Mouse (Mus musculus): ENCODE measurements around the gene Ifna13. TPM values are rescaled to one million over a fixed set of nuclear protein-coding genes. Genes with fewer than 3 reads are reported as not detected.

Ifna13 gene
- not detected in 2 replicates for polyA plus RNA-seq (2015; fragmentation: Nextera tagmentation; extraction: Ambion mirVana)

- H3K27ac ChIP-seq, result no peak within 1 kb of the TSS
- 48% methylated on average over 2 of the region's 2 CpGs for whole genome bisulfite sequencing
- no peak within 1 kb of the TSS for H3K4me2 ChIP-seq
- H3K9me3 ChIP-seq (replicated peaks), result no peaks in the 10 kb centered on the region
- no peaks in the 10 kb centered on the region for H3K4me1 ChIP-seq (replicated peaks)
- no peaks in the 10 kb centered on the region for H3K36me3 ChIP-seq
- no peaks in the 10 kb centered on the region for H3K27me3 ChIP-seq
- H3K4me3 ChIP-seq, result no peak within 1 kb of the TSS
- ATAC-seq (replicated peaks; ENCODE audit: insufficient number of reproducible peaks, insufficient read depth, low FRiP score, low read depth), result no peak
- H3K9ac ChIP-seq, result no peak within 1 kb of the TSS
Observed at GRCm38 (mm10) chr4:88644359-88644758, at the start of gene Ifna13. Gene Ifna13, minus strand, starts transcription at chr4:88644459.

- no peak for ATAC-seq (replicated peaks; ENCODE audit: insufficient number of reproducible peaks, insufficient read depth, low FRiP score, low read depth)
- H3K4me1 ChIP-seq (replicated peaks), result no peaks in the 10 kb centered on the region
- WGBS, result 79% methylated on average over 2 of the region's 2 CpGs
- no peak overlapping the region for H3K9ac ChIP-seq
- H3K4me3 ChIP-seq, result no peak overlapping the region
- no peak overlapping the region for H3K4me2 ChIP-seq
- H3K36me3 ChIP-seq, result no peaks in the 10 kb centered on the region
- no peaks in the 10 kb centered on the region for H3K9me3 ChIP-seq (replicated peaks)
- H3K27ac ChIP-seq, result no peak overlapping the region
- no peaks in the 10 kb centered on the region for H3K27me3 ChIP-seq
Observed at GRCm38 (mm10) chr4:88693392-88693791, 49.1 kb upstream of the Ifna13 start.

DNA sequence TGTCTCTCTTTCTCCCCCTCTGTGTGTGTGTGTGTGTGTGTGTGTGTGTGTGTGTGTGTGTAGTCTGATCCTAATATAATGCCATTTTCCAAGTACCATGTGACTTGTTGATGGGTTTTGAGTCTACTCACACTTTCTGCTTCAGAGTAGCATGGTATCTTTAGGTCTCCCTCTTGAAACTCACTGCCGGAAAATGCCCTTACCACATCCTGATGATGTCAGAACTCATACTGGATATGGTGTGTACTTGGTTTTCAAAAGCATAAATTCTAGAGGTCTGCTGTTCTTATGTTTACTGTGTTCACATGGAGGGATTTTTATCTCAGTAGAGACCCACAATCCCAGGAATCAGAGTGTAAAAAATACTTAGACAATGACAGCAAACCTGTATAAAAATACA is 48.3 kb upstream of the Ifna13 start:
- H3K4me2 ChIP-seq, result no peak overlapping the region
- no peak overlapping the region for H3K9ac ChIP-seq
- WGBS, result 63% methylated on average over 1 of the region's 1 CpGs
- no peaks in the 10 kb centered on the region for H3K4me1 ChIP-seq (replicated peaks)
- H3K9me3 ChIP-seq (replicated peaks), result no peaks in the 10 kb centered on the region
- no peaks in the 10 kb centered on the region for H3K27me3 ChIP-seq
- H3K36me3 ChIP-seq, result no peaks in the 10 kb centered on the region
- no peak overlapping the region for H3K4me3 ChIP-seq
- ATAC-seq (replicated peaks; ENCODE audit: insufficient number of reproducible peaks, insufficient read depth, low FRiP score, low read depth), result no peak
- H3K27ac ChIP-seq, result no peak overlapping the region

DNA sequence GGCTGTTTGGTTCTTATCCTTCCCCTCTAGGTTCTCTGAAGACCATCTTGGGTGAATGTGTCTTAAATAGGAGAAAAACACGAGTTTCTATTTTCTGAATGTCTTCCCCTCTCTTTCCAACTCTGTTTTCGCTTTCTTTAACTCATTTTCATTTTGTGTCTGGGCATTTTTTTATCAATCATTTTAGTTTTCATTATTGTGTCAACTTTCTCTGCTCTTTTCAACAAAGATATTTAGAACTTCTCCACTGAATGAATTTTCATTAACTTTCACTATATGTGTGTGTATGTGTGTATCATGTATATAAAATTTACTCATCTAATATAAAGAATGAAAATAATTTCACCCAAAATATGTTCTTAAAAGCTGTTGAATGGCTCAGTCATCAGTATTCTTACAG is 47.0 kb upstream of the Ifna13 start, which contains the start of gene Ifnab:
Gene Ifnab (minus strand): TSS at position 101 of the 400 bp plus-strand sequence.
- H3K4me2 ChIP-seq, result no peak within 1 kb of the TSS
- H3K9me3 ChIP-seq (replicated peaks), result no peaks in the 10 kb centered on the region
- no peak within 1 kb of the TSS for H3K27ac ChIP-seq
- no peaks in the 10 kb centered on the region for H3K4me1 ChIP-seq (replicated peaks)
- H3K36me3 ChIP-seq, result no peaks in the 10 kb centered on the region
- H3K9ac ChIP-seq, result no peak within 1 kb of the TSS
- 63% methylated on average over 2 of the region's 2 CpGs for WGBS
- no peak for ATAC-seq (replicated peaks; ENCODE audit: insufficient number of reproducible peaks, insufficient read depth, low FRiP score, low read depth)
- H3K27me3 ChIP-seq, result no peaks in the 10 kb centered on the region
- H3K4me3 ChIP-seq, result no peak within 1 kb of the TSS

DNA sequence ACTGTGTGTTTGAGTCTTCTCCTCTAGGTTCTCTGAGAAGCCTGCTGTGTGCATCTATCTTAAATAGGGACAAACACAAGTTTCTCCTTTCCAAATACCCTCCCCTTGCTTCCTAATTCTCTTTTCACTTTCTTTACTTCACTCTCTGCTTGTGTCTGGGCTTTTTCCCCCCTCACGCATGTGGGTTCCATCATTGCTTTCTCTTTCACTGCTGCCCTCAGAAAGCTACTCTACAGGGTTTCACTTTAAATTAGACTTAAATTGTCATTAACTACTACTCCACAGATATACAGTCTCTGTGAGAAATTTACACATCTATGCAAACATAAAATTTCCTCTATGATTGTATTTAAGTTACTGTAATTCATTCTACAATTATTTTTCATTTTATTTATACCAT is 39.6 kb upstream of the Ifna13 start, which contains the start of gene Ifna2:
Gene Ifna2 (minus strand): TSS at position 101 of the 400 bp plus-strand sequence.
- no peak within 1 kb of the TSS for H3K4me2 ChIP-seq
- H3K4me3 ChIP-seq, result no peak within 1 kb of the TSS
- no peak for ATAC-seq (replicated peaks; ENCODE audit: insufficient number of reproducible peaks, insufficient read depth, low FRiP score, low read depth)
- H3K9ac ChIP-seq, result no peak within 1 kb of the TSS
- no peaks in the 10 kb centered on the region for H3K36me3 ChIP-seq
- no peak within 1 kb of the TSS for H3K27ac ChIP-seq
- no peaks in the 10 kb centered on the region for H3K4me1 ChIP-seq (replicated peaks)
- no peaks in the 10 kb centered on the region for H3K9me3 ChIP-seq (replicated peaks)
- no peaks in the 10 kb centered on the region for H3K27me3 ChIP-seq
- 80% methylated on average over 1 of the region's 1 CpGs for WGBS

GRCm38 (mm10) chr4:88681353-88681752 is 37.1 kb upstream of the Ifna13 start:
- ATAC-seq (replicated peaks; ENCODE audit: insufficient number of reproducible peaks, insufficient read depth, low FRiP score, low read depth), result no peak

DNA sequence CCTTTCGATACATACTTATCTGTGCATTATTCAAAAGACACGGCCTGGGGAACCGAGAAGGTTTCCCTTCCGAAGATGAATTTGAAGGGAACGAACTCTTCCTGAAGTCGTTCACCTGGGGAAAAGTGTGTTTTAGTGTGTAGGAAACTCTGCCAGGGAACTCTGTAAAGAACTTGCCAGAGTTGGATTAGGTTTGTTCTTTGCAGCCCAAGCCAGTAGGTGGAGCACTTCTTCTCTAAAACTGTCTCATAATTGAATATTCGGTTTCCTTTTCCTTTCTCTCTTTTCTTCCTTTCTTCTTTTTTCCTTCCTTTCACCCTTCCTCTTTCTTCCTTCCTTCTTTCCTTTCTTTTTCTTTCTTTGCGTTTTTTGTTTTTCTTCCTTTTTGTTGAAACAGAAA is 36.1 kb upstream of the Ifna13 start:
- H3K9me3 ChIP-seq (replicated peaks), result no peaks in the 10 kb centered on the region
- H3K4me2 ChIP-seq, result no peak overlapping the region
- H3K36me3 ChIP-seq, result no peaks in the 10 kb centered on the region
- H3K27ac ChIP-seq, result no peak overlapping the region
- ATAC-seq (replicated peaks; ENCODE audit: insufficient number of reproducible peaks, insufficient read depth, low FRiP score, low read depth), result no peak
- H3K4me1 ChIP-seq (replicated peaks), result no peaks in the 10 kb centered on the region
- 39% methylated on average over 8 of the region's 8 CpGs for WGBS
- H3K27me3 ChIP-seq, result no peaks in the 10 kb centered on the region
- H3K4me3 ChIP-seq, result no peak overlapping the region
- H3K9ac ChIP-seq, result no peak overlapping the region

More at GRCm38 (mm10) chr4:88681353-88681752, 37.1 kb upstream of the Ifna13 start:
- no peaks in the 10 kb centered on the region for H3K36me3 ChIP-seq
- no peaks in the 10 kb centered on the region for H3K27me3 ChIP-seq
- WGBS, result 44% methylated on average over 3 of the region's 3 CpGs
- no peaks in the 10 kb centered on the region for H3K4me1 ChIP-seq (replicated peaks)
- no peak overlapping the region for H3K4me2 ChIP-seq
- no peak overlapping the region for H3K27ac ChIP-seq
- no peaks in the 10 kb centered on the region for H3K9me3 ChIP-seq (replicated peaks)
- H3K9ac ChIP-seq, result no peak overlapping the region
- H3K4me3 ChIP-seq, result no peak overlapping the region

- Histone ChIP-seq H3K4me3 (no peak within 1 kb of the TSS), H3K36me3 (no peaks in the 10 kb centered on the region), H3K27me3 (no peaks in the 10 kb centered on the region), H3K9me3 (replicated peaks) (no peaks in the 10 kb centered on the region), H3K4me1 (replicated peaks) (no peaks in the 10 kb centered on the region), H3K9ac (no peak within 1 kb of the TSS), H3K4me2 (no peak within 1 kb of the TSS), H3K27ac (no peak within 1 kb of the TSS)
- no peak for ATAC-seq (replicated peaks; ENCODE audit: insufficient number of reproducible peaks, insufficient read depth, low FRiP score, low read depth)
- WGBS, result 76% methylated on average over 1 of the region's 1 CpGs
Observed at GRCm38 (mm10) chr4:88676824-88677223, 32.6 kb upstream of the Ifna13 start, which contains the start of gene Ifna16. Gene Ifna16, minus strand, starts transcription at chr4:88676924.

- no peaks in the 10 kb centered on the region for H3K36me3 ChIP-seq
- no peak overlapping the region for H3K27ac ChIP-seq
- H3K27me3 ChIP-seq, result no peaks in the 10 kb centered on the region
- WGBS, result 44% methylated on average over 1 of the region's 1 CpGs
- H3K4me2 ChIP-seq, result no peak overlapping the region
- H3K4me1 ChIP-seq (replicated peaks), result no peaks in the 10 kb centered on the region
- H3K9ac ChIP-seq, result no peak overlapping the region
- no peak for ATAC-seq (replicated peaks; ENCODE audit: insufficient number of reproducible peaks, insufficient read depth, low FRiP score, low read depth)
- H3K4me3 ChIP-seq, result no peak overlapping the region
- no peaks in the 10 kb centered on the region for H3K9me3 ChIP-seq (replicated peaks)
Observed at GRCm38 (mm10) chr4:88655461-88655860, 11.2 kb upstream of the Ifna13 start.

DNA sequence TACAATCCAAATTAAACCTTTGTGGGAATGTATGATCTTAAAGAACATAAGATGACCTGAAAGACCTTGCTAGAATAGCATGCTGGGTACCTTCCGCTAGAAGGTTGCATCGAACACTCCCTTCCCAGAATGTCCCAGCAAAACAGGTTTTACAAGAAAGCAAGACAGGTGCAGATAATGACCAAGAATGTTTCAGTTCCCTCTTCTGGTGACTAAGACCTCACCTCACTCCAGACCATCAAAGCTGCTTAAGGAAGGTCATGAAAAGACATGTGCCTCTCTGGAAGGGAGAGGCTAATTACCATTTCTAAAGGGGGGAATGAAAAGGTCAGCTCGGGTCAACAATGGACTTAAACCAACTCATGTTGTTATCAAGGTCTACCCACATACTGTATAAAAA is 9.4 kb upstream of the Ifna13 start:
- no peak overlapping the region for H3K27ac ChIP-seq
- no peak overlapping the region for H3K9ac ChIP-seq
- H3K9me3 ChIP-seq (replicated peaks), result no peaks in the 10 kb centered on the region
- no peaks in the 10 kb centered on the region for H3K36me3 ChIP-seq
- ATAC-seq (replicated peaks; ENCODE audit: insufficient number of reproducible peaks, insufficient read depth, low FRiP score, low read depth), result no peak
- H3K4me2 ChIP-seq, result no peak overlapping the region
- H3K4me3 ChIP-seq, result no peak overlapping the region
- H3K27me3 ChIP-seq, result no peaks in the 10 kb centered on the region
- no peaks in the 10 kb centered on the region for H3K4me1 ChIP-seq (replicated peaks)
- 75% methylated on average over 3 of the region's 3 CpGs for WGBS

GRCm38 (mm10) chr4:88642526-88642925 is 1.7 kb downstream of the Ifna13 start:
- no peak overlapping the region for H3K27ac ChIP-seq

GRCm38 (mm10) chr4:88641077-88641831 is 3.0 kb downstream of the Ifna13 start:
- no peaks in the 10 kb centered on the region for H3K36me3 ChIP-seq
- peak; percentile 90 for ATAC-seq (replicated peaks; ENCODE audit: insufficient number of reproducible peaks, insufficient read depth, low FRiP score, low read depth)
- H3K4me3 ChIP-seq, result peak overlapping the region; percentile 60
- H3K9ac ChIP-seq, result no peak overlapping the region
- H3K27ac ChIP-seq, result no peak overlapping the region
- H3K27me3 ChIP-seq, result no peaks in the 10 kb centered on the region
- H3K4me1 ChIP-seq (replicated peaks), result no peaks in the 10 kb centered on the region
- H3K4me2 ChIP-seq, result peak overlapping the region; percentile 60
- no peaks in the 10 kb centered on the region for H3K9me3 ChIP-seq (replicated peaks)
- 15% methylated on average over 11 of the region's 11 CpGs for WGBS

More at GRCm38 (mm10) chr4:88642526-88642925, 1.7 kb downstream of the Ifna13 start:
- Histone ChIP-seq H3K9ac (no peak overlapping the region), H3K9me3 (replicated peaks) (no peaks in the 10 kb centered on the region), H3K4me2 (no peak overlapping the region), H3K4me1 (replicated peaks) (no peaks in the 10 kb centered on the region), H3K36me3 (no peaks in the 10 kb centered on the region), H3K4me3 (no peak overlapping the region), H3K27me3 (no peaks in the 10 kb centered on the region)
- no peak for ATAC-seq (replicated peaks; ENCODE audit: insufficient number of reproducible peaks, insufficient read depth, low FRiP score, low read depth)
- 33% methylated on average over 2 of the region's 2 CpGs for WGBS
